Mouse (Mus musculus) myocyte (in vitro differentiated cells): ENCODE results near the gene Duoxa1. TPM values are rescaled to one million over a fixed set of nuclear protein-coding genes. Genes with fewer than 3 reads are reported as not detected.

Experiments used
- H3K27me3 ChIP-seq: one replicate; pipeline ENCODE4 v1.6.1; 2011; ENCODE audit not compliant: control insufficient read depth, insufficient read depth, insufficient read length
- H3K36me3 ChIP-seq: one replicate; pipeline ENCODE4 v1.6.1; 2011; ENCODE audit not compliant: control insufficient read depth, insufficient read depth
- H3K4me2 ChIP-seq: one replicate; pipeline ENCODE4 v1.6.1; 2011; ENCODE audit warnings: low read depth, control low read depth
- H3K4me3 ChIP-seq: one replicate; pipeline ENCODE4 v1.5.1; 2011; ENCODE audit warnings: mild to moderate bottlenecking, control low read depth, moderate library complexity
- H3K79me2 ChIP-seq: one replicate; pipeline ENCODE4 v1.6.1; 2011; ENCODE audit not compliant: control insufficient read depth, insufficient read depth
- H3ac ChIP-seq: one replicate; pipeline ENCODE4 v1.6.1; 2011; ENCODE audit not compliant: control insufficient read depth, insufficient read length
- CEBPB ChIP-seq: IDR thresholded peaks from 2 replicates; pipeline ENCODE4 v1.6.1; 2011; ENCODE audit warnings: mild to moderate bottlenecking, moderate library complexity; ENCODE audit not compliant: poor library complexity, insufficient read depth, severe bottlenecking
- E2F4 ChIP-seq: IDR thresholded peaks from one replicate; pipeline ENCODE4 v1.6.1; 2011; ENCODE audit warnings: mild to moderate bottlenecking, control low read depth, moderate library complexity; ENCODE audit not compliant: insufficient read depth
- MAX ChIP-seq: IDR thresholded peaks from one replicate; pipeline ENCODE4 v1.6.1; 2011; ENCODE audit warnings: low read depth, mild to moderate bottlenecking, control low read depth
- MYOD1 ChIP-seq, 3 experiments: IDR thresholded peaks; one replicate each; pipeline ENCODE4 v1.6.1; 2011; ENCODE audit warnings: control low read depth in 2 of 3, low read depth in 2 of 3, mild to moderate bottlenecking in 2 of 3, moderate library complexity in 1 of 3; ENCODE audit not compliant: insufficient read length in 2 of 3, control insufficient read depth in 1 of 3
- MYOG ChIP-seq, 3 experiments: IDR thresholded peaks; one replicate each; pipeline ENCODE4 v1.6.1; 2011; ENCODE audit warnings: control low read depth in 2 of 3, low read depth in 2 of 3, mild to moderate bottlenecking in 2 of 3; ENCODE audit not compliant: insufficient read length in 2 of 3, control insufficient read depth in 1 of 3, insufficient read depth in 1 of 3
- POLR2A ChIP-seq: IDR thresholded peaks from one replicate; pipeline ENCODE4 v1.6.1; 2011; ENCODE audit warnings: low read depth, mild to moderate bottlenecking, control low read depth, moderate library complexity; ENCODE audit not compliant: insufficient read length
- POLR2AphosphoS2 ChIP-seq: IDR thresholded peaks from one replicate; pipeline ENCODE4 v1.6.1; 2011; ENCODE audit warnings: low read depth, control low read depth; ENCODE audit not compliant: insufficient read length
- REST ChIP-seq: IDR thresholded peaks from one replicate; pipeline ENCODE4 v1.6.1; 2011; ENCODE audit warnings: mild to moderate bottlenecking, control low read depth, moderate library complexity; ENCODE audit not compliant: insufficient read depth, insufficient read length
- SRF ChIP-seq: IDR thresholded peaks from one replicate; pipeline ENCODE4 v1.6.1; 2011; ENCODE audit warnings: low read depth; ENCODE audit not compliant: control insufficient read depth, insufficient read length
- TCF12 ChIP-seq: IDR thresholded peaks from one replicate; pipeline ENCODE4 v1.6.1; 2011; ENCODE audit warnings: mild to moderate bottlenecking, control low read depth; ENCODE audit not compliant: poor library complexity, insufficient read depth, severe bottlenecking
- TCF3 ChIP-seq: IDR thresholded peaks from one replicate; pipeline ENCODE4 v1.6.1; 2011; ENCODE audit warnings: low read depth, control low read depth; ENCODE audit not compliant: insufficient read length
- USF1 ChIP-seq: IDR thresholded peaks from one replicate; pipeline ENCODE4 v1.6.1; 2011; ENCODE audit warnings: low read depth, mild to moderate bottlenecking, control low read depth, moderate library complexity
- polyA plus RNA-seq: library from polyadenylated mRNA; unstranded; fragments of >200 nt; fragmentation: generic; extraction: Trizol; gene quantifications from one replicate; pipeline ENCODE4 v1.2.1, GENCODE M21; 2012; ENCODE audit warnings: missing spikeins

Gene Duoxa1
- polyA plus RNA-seq, 1 experiment, result 2.6 TPM

DNA sequence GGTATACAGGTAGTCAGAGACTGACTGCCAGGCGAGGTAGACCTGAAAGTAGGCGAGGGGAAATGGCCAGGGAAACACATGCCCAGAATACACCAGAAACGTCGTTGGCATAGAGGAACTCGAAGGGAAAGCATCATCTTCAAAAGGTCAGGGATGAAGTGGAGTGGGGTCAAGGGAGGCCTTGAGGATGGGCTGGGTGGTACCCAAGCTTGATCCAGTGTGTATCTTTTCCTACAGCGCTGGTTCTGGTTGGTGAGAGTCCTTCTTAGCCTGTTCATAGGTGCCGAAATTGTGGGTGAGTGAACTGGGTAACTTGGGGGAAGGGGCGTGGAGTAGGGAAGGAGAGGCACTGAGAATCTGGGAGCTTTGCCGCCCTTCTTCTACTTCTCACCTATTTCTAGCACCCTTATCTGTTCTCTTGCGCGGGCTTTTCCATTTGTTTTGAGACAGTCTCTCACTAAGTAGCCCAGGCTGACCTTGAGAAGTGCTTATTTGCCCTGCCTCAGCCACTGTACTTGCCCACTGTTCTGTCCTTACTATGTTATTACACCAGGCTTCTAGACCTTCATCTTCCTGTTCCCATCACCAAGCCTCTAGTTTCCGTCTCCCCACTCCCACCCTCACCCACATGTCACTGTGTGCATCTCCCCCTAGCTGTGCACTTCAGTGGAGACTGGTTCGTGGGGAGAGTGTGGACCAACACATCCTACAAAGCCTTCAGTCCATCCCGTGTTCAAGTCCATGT is 13.4 kb downstream of the Duoxa1 start:
- H3ac ChIP-seq, result no peak overlapping the region
- TF ChIP-seq TCF3 (no peak), TCF12 (no peak), E2F4 (no peak), SRF (no peak), CEBPB (no peak), MYOD1 (IDR thresholded peaks at IDR 0.05; ENCODE audit: control insufficient read depth in 1 of 3, insufficient read length in 2 of 3, low read depth in 2 of 3) (no peak), MYOG (IDR thresholded peaks at IDR 0.05; ENCODE audit: control insufficient read depth in 1 of 3, insufficient read depth in 1 of 3, insufficient read length in 2 of 3, low read depth in 2 of 3) (no peak)
- no peak overlapping the region for H3K4me2 ChIP-seq
- H3K27me3 ChIP-seq, result peaks cover 13% of the 10 kb centered on the region
- no peaks in the 10 kb centered on the region for H3K79me2 ChIP-seq
- no peak overlapping the region for H3K4me3 ChIP-seq
- H3K36me3 ChIP-seq, result no peaks in the 10 kb centered on the region

DNA sequence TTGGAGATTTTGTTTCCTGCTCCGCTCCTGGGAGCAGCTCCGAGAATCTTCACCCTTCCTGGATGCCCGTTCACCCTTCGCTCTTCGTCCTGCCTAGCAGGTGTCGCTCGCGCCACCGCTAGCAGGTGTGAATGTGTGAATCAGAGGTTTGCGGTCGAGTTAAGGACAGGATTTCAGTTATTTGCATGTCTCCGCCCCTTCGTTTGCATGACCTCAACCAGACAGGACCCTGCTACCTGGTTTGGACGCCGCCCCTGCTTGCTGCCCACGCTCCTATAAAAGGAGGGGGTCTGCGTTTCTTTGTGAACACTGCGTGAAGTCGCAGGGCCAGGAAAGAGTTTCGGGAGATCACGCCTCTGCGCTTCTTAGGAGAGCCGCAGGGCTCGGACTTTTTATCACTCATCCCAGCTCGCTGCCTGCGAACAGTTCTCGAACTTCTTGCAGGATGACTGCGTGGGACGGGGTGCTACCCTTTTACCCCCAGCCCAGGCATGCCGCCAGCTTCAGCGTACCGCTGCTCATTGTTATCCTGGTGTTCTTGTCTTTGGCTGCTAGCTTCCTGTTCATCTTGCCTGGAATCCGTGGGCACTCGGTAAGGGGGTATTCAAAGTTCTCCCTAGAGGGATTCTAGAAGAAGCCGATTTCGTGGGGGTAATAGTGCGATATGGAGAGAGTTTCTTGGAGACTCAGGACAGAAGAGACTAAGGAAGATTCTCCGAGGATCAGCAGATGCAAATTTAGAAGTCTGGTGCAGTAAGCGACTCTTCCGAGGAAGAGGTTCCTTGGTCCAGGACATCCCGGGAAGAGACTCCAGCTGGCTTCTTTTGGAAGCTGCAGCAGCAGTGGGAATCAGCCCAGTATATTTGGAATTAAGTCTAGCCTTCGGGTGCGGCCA is 14.7 kb downstream of the Duoxa1 start, which contains the start of gene Duoxa2:
Gene Duoxa2, plus strand, starts transcription at position 305 of the 895 bp plus-strand sequence.
- Histone ChIP-seq H3K79me2 (no peaks in the 10 kb centered on the region), H3K27me3 (peaks cover 13% of the 10 kb centered on the region), H3K4me3 (no peak within 1 kb of the TSS), H3ac (no peak within 1 kb of the TSS), H3K4me2 (peak within 1 kb of the TSS; percentile 67), H3K36me3 (no peaks in the 10 kb centered on the region)
- TF ChIP-seq TCF3 (no peak), MYOG (IDR thresholded peaks at IDR 0.05; ENCODE audit: control insufficient read depth in 1 of 3, insufficient read depth in 1 of 3, insufficient read length in 2 of 3, low read depth in 2 of 3) (no peak), E2F4 (no peak), MAX (no peak), MYOD1 (IDR thresholded peaks at IDR 0.05; ENCODE audit: control insufficient read depth in 1 of 3, insufficient read length in 2 of 3, low read depth in 2 of 3) (peak in 2 of 3 experiments; percentile 53 to 58)

DNA sequence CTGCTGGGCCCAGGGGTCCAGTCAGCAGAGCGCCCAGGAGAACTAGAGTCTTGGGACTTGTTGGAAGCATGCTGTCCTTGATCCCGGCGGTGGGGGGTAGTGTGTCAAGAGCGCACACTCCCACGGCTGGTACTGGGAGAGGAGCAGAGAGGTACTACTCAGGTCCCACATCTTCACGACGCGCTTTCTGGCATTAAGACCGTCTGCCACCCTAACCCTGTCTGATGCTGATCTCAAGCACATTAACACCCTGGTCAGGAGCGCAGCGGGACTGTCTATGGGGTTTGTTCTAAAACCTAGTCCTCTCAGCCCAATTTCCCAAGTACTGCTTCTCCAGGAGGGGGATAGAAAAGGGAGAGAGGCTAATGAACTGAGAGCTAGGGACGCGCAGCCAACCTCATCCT is 15.4 kb downstream of the Duoxa1 start, which contains the start of gene Duox2:
Gene Duox2, minus strand, starts transcription at position 354 of the 404 bp plus-strand sequence.
- Histone ChIP-seq H3ac (no peak within 1 kb of the TSS), H3K79me2 (no peaks in the 10 kb centered on the region), H3K4me2 (peak within 1 kb of the TSS; percentile 67), H3K36me3 (no peaks in the 10 kb centered on the region), H3K27me3 (peaks cover 13% of the 10 kb centered on the region), H3K4me3 (no peak within 1 kb of the TSS)
- TF ChIP-seq TCF3, result no peak
- no peak for TF ChIP-seq POLR2AphosphoS2
- TF ChIP-seq SRF, result no peak
- no peak for TF ChIP-seq E2F4
- TF ChIP-seq TCF12, result no peak
- no peak for TF ChIP-seq REST
- no peak for TF ChIP-seq USF1
- no peak for TF ChIP-seq MYOD1 (IDR thresholded peaks at IDR 0.05; ENCODE audit: control insufficient read depth in 1 of 3, insufficient read length in 2 of 3, low read depth in 2 of 3)
- no peak for TF ChIP-seq MAX
- no peak for TF ChIP-seq MYOG (IDR thresholded peaks at IDR 0.05; ENCODE audit: control insufficient read depth in 1 of 3, insufficient read depth in 1 of 3, insufficient read length in 2 of 3, low read depth in 2 of 3)
- TF ChIP-seq POLR2A, result no peak
- TF ChIP-seq CEBPB, result no peak

DNA sequence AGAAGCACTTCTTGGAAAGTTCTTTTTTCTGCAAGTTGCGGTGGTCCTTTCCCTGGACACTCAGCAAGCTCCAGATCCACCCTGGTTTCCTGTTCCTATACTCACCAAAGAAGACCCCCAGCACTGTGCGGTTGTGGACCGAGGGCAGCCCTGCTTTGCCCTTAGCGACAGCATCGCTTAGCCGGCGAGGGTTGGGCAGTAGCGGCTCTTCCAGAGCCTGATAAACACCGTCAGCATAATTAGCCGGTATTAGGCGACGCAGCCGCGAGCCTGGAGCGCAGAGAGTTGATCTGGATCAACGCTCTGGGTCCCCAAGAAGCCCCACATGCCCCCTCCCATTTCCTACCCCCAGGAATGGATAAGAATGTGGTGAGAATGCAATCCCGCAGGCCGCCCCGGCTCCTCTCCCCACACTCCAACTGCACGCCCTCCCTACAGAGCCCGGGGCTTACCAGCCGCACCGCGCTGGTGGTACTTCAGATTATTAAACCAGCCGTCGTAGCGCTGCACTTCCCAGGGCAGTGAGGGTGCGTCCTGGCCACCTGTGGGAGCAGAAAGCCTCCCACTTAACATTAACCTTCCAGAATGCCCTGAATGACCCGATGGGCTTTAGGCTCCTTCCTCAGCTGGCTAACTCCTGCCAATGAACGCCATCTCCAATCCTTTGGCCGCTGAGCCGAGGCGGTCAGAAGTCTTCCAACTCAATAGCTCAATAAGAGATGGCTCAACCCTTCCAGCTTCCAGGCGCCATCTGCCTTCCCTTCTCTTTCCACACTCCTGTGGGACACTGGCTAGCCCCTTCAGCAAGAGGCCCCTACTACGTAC is 16.0 kb downstream of the Duoxa1 start:
- H3ac ChIP-seq, result no peak overlapping the region
- no peaks in the 10 kb centered on the region for H3K79me2 ChIP-seq
- no peak overlapping the region for H3K4me3 ChIP-seq
- no peak overlapping the region for H3K4me2 ChIP-seq
- H3K27me3 ChIP-seq, result peaks cover 13% of the 10 kb centered on the region
- H3K36me3 ChIP-seq, result no peaks in the 10 kb centered on the region
- no peak for TF ChIP-seq TCF12
- no peak for TF ChIP-seq TCF3
- no peak for TF ChIP-seq SRF
- TF ChIP-seq E2F4, result no peak
- no peak for TF ChIP-seq MYOG (IDR thresholded peaks at IDR 0.05; ENCODE audit: control insufficient read depth in 1 of 3, insufficient read depth in 1 of 3, insufficient read length in 2 of 3, low read depth in 2 of 3)
- TF ChIP-seq CEBPB, result no peak
- no peak for TF ChIP-seq POLR2A
- TF ChIP-seq POLR2AphosphoS2, result no peak
- no peak for TF ChIP-seq MAX
- TF ChIP-seq REST, result no peak
- TF ChIP-seq MYOD1 (IDR thresholded peaks at IDR 0.05; ENCODE audit: control insufficient read depth in 1 of 3, insufficient read length in 2 of 3, low read depth in 2 of 3), result no peak
